Mouse (Mus musculus) testis, postnatal 14 days (tissue): ENCODE results near the gene Pfkm.
A peak's percentile ranks its signal among the peaks of the same experiment; 100 is the strongest.

ENCODE experiments used
- DNase-seq: peaks from one replicate; pipeline ENCODE4 v3.0.0; 2021; ENCODE audit warnings: low spot score

The Pfkm gene

DNA sequence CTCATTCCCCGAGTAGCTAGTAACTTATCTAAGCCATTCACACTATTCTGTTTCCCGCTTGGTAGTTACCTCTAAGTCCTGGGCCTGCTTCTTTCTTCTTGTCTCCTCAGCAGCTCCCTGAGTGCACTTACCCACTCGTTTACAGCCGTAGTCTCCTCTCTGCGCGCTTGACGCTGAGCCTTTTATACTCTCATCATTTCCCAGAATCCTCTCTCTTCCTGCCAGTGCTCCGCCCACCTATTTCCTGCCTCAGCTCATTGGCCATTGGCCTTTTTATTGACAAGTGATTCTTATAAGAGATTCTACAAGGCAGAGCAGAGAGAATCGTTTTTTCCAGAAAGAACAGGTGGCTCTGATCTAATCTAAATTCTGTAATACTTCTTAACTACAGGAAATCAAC is 6.1 kb downstream of the Pfkm start:
- no peak for DNase-seq

DNA sequence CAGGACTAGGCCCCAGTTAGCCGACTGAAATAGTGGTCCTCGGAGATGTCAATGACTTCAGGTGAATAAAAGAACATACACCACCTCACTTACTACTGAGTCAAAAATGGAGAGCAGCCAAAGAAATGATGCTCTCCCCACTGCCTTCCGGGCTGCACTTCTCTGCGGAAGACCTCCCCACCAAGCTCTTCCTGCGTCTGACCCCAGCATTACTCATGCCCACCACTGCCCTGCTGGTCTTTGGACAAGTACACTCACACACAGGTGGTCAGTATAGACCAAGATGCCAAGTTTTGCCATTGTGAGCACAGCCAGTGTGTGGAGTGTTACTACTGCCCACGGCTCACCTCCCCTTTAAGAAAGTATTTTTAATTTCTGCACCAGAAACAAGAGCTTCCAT is 10.0 kb downstream of the Pfkm start:
- no peak for DNase-seq

DNA sequence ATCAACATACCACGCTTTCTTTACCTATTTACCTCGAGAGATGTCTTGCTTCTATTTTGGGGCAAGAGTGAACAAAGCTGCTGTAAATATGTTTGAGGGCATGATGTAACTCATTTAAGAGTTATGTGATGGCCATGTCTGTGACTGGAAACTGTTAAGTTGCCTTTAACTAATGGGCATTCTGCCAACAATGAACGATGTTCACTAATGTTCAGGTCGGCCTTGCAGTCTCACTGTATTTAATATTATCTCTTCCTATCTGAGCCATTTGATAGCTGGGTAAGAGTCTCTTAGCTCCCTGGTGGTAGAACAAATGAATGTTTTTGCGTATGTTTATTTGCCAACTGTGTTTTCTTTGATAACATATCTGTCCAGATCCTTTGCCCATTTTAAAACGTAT is 14.1 kb downstream of the Pfkm start:
- no peak for DNase-seq

DNA sequence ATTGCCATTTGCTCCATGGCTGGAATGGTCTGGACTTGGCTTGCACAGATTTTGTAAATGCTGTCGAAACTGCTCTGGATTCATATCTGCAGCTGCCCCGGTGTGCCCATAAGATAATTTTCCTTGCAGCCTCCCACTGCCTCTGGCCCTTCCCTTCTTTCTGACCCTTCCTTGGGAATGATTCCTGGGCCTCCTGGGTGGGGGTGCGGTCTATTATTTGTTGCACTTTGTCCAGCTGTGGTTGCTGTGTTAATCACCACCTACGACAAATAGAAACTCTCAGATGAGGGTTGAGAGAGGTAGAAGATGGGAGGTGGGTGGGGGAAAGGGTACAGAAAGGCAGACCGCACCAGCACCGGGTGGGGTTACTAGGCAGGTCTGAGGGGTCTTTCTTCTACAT is 14.8 kb downstream of the Pfkm start:
- no peak for DNase-seq

DNA sequence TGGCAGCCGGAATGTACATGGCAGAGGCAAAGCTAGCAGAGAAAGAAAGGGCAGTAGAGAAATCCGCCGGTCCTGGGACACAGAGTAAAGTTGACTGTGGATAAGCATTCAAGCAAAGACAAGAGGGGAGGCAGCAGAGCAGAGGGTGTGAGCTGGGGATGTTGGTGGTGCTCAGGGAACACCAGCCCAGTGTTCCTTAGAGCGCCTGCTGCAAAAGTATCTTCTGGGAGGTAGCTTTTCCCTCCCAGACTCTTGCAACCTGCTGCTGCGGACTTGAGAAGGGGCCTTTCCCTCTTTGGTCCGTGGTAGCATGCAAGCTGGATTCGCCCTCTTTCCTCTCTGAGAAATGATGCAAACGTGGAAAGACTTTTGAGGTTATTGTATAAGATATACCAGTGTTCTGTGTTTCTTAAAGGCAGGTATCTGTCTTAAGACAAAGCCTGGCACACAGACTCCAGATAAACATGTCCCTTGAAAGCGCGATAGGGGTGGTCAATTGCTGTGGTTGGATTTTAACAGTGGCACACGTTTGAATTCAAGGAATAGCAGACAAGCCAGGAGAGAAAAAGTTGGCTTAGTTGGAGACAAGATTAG is 15.4 kb downstream of the Pfkm start:
- DNase-seq = no peak

- DNase-seq = peak; percentile 84
Observed at GRCm38 (mm10) chr15:98108297-98109152, 16.1 kb downstream of the Pfkm start.

DNA sequence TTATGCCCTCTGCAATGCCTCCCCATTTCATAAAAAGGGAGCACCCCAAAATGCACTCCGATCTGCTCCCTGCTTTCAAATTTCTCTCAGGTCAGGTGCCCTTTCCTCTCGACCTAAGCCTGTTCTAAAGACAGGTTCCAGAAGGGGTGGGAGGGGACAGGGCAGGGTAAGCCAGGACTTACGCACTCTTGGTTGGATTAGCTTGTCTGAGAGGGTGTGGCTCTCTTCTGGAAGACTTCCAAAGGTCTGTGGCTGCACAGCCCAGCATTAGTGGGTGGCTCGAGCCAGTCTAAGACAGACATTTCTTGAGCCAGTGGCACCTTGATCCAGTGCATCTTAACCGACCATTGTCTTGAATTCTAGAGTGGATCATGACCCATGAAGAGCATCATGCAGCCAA is 19.4 kb downstream of the Pfkm start:
- no peak for DNase-seq

DNA sequence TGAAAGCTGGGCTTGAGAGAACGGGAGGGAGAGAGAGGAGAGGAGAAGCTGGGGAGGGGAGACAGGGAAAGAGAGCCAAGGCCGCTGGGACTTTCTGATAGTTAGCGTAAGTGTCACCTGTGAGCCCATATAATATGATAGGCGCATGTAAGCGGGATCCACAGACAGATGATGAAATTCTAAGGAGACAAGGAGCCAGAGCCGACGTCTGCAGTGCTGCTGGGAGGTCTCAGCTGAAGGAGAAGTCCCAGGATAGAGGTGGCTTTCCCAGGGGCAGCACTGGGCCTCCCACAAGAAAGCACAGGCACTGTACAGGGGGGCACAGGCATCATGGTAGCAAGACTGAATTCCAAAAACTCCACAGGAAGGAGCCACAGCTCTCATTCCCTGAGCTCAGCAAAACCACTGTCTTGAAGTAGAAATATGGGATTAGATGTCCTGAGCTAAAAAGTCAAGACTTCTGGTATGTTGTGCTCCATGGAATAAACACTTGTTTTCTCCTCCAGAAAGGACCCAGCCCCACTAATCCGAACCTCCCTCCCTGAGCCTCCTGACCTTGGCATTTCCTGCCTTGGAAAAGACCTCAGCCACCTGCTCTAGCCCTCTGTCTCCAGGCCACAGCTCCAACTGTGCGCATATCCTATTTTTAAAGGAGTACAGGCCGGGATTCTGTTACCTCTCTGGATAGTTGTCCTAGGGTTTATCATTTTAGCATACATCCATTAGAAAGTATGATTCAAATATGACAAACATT is 21.9 kb downstream of the Pfkm start:
- DNase-seq = no peak

GRCm38 (mm10) chr15:98114852-98115778 is 22.7 kb downstream of the Pfkm start:
- DNase-seq = no peak

DNA sequence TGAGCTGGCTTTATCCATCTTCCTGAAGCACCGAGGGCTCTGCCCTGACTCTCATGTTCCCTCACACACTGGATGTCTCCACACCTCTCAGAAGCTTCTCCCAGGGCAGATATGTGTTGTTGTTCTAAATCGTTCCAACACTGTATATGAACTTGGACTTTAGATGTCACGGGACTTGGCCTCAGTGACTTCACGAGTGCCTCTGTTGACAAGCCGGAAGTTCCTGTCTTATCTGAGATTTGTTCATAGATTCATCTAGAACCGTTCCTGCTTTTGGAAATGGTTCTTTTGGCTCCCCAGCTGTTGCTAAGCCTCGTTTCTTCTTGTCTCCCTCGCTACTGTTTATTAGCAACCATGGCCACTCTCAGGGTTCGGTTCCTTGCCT is 23.4 kb downstream of the Pfkm start:
- DNase-seq = no peak

DNA sequence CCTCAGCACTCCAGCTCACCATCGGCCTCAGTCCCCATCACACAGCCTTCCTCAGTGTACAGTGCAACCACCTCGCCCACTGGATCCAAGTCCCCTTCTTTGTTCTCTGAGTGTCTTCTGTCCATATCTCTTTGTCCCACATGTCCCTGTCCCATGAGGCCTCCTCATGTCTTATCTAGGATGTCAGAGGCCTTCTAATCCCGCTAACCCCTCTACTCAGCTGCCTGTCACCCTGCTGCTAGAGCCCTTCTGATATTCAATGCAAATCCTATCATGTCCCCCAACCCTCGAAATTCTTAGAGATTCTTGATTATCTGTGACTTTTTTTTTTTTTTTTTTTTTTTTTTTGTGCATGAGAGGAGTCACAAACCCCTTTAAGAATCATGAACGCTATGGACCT is 23.9 kb downstream of the Pfkm start:
- no peak for DNase-seq

DNA sequence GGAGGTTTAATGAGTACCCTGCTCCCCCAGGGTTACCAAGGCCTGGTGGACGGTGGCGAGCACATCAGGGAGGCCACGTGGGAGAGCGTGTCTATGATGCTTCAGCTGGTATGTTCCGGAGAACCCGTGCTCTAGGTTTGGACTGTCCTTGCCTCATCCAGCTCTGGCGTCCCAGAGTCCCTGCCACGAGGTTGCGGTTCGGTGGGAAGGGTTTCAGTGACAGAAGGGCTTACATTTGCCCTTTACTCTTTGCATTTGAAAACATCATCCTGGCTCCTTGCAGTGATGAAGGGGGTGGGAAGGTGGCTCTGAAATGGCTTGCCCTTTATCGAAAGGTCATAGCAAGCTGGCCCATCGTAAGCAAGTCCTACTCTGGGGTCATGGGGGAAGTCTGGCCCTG is 27.0 kb downstream of the Pfkm start:
- no peak for DNase-seq

- no peak for DNase-seq
Observed at GRCm38 (mm10) chr15:98120831-98121230, 28.4 kb downstream of the Pfkm start.

DNA sequence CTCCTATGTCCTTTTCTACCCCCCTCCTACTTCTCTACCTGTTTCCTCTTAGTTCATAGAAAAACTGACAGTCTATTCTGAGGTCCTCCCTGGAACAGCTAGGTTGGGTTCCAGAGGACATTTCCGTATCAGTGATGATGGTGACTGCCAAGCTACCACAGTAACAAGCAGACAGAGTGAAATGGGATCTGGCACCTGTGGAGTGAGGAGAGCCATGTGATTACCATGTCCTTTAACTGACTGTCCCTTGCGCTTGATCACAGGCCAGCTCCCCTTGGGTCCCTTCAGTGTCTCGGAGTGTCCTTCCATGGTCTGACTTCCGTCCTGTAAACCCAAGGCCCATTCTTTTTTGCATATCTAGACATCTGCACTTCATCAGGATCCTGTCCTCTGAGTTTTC is 38.6 kb downstream of the Pfkm start:
- no peak for DNase-seq

GRCm38 (mm10) chr15:98131451-98131850 is 39.1 kb downstream of the Pfkm start:
- no peak for DNase-seq

GRCm38 (mm10) chr15:98131942-98132655 is 39.7 kb downstream of the Pfkm start:
- no peak for DNase-seq

- no peak for DNase-seq
Observed at GRCm38 (mm10) chr15:98133471-98133870, 41.1 kb downstream of the Pfkm start.

DNA sequence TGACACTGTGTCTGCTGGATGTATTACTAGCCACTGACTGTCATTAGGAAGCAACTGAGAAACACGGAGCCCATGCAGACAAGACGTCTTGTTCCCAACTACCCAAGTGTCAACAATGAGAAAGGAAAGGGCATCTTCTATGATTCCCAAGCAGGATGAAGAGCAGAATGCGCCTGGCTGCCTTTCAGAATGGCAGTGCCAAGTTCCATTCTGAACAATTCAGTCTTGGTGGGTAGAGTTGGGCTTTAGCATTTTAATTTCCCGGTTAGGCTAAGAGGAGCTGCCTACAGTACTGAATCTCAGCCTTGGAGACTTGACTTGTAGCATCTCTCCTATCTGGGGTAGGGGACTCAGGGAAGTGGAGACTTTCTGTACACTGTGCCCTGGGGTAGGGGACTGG is 41.6 kb downstream of the Pfkm start:
- DNase-seq = no peak

DNA sequence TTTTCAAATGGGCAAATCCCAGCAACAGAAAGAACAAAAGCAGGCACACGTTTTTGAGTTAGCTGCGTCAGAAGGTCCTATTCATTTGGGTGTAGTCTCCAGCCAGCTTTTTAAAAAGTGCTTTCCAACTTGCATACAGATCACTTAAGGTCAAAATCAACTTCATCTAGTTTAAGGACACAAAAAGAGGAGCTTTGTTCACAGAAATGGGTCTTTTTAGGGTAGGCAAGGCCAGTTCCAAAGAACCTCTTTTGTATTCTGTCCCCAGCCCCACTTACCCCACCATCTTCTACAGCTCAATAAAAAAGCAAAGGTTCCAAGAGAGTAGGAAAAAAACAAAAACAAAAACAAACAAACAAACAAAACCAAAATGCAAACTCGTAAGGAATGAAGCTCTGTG is 42.3 kb downstream of the Pfkm start:
- no peak for DNase-seq

DNA sequence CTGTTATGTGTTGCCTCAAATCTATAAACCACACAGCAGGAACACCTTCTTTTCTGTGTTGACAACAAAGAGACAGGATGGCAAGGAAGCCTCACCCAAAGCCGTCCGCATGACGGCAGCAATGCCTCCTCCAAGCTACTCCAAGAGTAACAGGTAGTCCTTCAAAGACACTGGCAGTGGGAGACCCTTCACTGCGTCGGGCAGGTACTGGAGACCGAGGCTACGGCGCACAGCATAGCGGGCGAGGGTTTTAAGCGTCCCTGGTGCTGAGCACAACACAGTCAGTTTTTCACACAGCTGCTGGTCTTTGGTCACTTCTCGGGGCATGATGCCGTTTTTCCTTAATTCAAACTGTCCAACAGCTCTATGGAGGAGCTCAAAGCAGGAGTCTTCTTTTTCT is 43.3 kb downstream of the Pfkm start:
- DNase-seq = no peak

DNA sequence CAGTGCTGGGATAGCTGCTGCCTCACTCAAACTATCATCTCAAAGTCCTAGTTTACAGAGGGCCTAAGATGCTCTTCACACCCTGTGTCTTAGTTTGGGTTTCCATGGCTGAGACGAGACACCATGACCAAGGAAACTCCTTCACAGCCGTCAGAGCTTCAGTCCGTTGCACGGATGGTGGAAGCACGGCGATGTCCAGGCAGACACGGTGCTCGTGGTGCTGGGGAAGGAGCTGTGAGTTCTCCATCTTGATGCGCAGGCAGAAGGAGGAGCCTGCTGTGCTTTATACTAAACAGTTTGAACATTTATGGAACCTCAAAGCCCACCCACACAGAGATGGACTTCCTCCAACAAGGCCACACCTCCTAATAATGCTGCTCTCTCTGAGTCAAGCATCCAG is 44.5 kb downstream of the Pfkm start:
- DNase-seq = no peak
